Mouse (Mus musculus) cerebellum, adult 2 months (tissue): Measurements from ENCODE around the gene Cyp2d10. TPM values are rescaled to one million over a fixed set of nuclear protein-coding genes. Genes with fewer than 3 reads are reported as not detected.

ENCODE experiments used
- DNase-seq, 2 experiments: peaks; one replicate each; pipeline ENCODE4 v3.0.0; 2021
- H3K27ac ChIP-seq: fragments of 200-500 bp; 2 replicates; pipeline ENCODE4 v1.5.1; 2012; ENCODE audit warnings: low read length, control low read depth, inconsistent platforms; ENCODE audit not compliant: insufficient read depth
- H3K27me3 ChIP-seq: fragments of 200-500 bp; 2 replicates; pipeline ENCODE4 v1.6.1; 2012; ENCODE audit warnings: inconsistent platforms, mild to moderate bottlenecking, low read length, moderate library complexity; ENCODE audit not compliant: control insufficient read depth, insufficient read depth
- H3K4me1 ChIP-seq: fragments of 200-500 bp; 2 replicates; pipeline ENCODE4 v1.6.1; 2011; ENCODE audit warnings: low read length; ENCODE audit not compliant: control insufficient read depth, insufficient read depth
- H3K4me3 ChIP-seq: fragments of 200-500 bp; replicated peaks from 2 replicates; pipeline ENCODE3; 2011; ENCODE audit warnings: mild to moderate bottlenecking, low read depth, low read length, control low read depth; ENCODE audit not compliant: insufficient read depth
- CTCF ChIP-seq: fragments of 200-500 bp; IDR thresholded peaks from 2 replicates; pipeline ENCODE4 v1.5.1; 2011; ENCODE audit warnings: low read depth, mild to moderate bottlenecking, control low read depth, low read length, moderate library complexity, borderline replicate concordance; ENCODE audit not compliant: insufficient read depth
- POLR2A ChIP-seq: fragments of 200-500 bp; IDR thresholded peaks from 2 replicates; pipeline ENCODE4 v1.6.1; 2011; ENCODE audit warnings: low read length, control low read depth, borderline replicate concordance; ENCODE audit not compliant: insufficient read depth
- WGBS: fragments of 180-500 bp; shearing (Covaris S2); methylation state at CpG from one replicate; pipeline ENCODE4 v1.1.7; 2018; 5-methylcytosine and 5-hydroxymethylcytosine counted together
- polyA plus RNA-seq: library from polyadenylated mRNA; depleted of rRNA; stranded (reverse); fragments of >200 nt; gene quantifications from 2 replicates; pipeline ENCODE4 v1.2.3, GENCODE M21; 2012; rRNA removed

Cyp2d10 gene
- polyA plus RNA-seq, 1 experiment: not detected

- Histone ChIP-seq H3K4me1 (no peaks in the 10 kb centered on the region), H3K4me3 (no peak overlapping the region), H3K27me3 (no peaks in the 10 kb centered on the region), H3K27ac (no peak overlapping the region)
- no peak for DNase-seq
- TF ChIP-seq CTCF: no peak
- TF ChIP-seq POLR2A: no peak
- WGBS: 90% methylated on average over 4 of the region's 4 CpGs
Measured at GRCm38 (mm10) chr15:82362234-82362633, 44.8 kb downstream of the Cyp2d10 start.

- Histone ChIP-seq H3K4me3 (no peak overlapping the region), H3K4me1 (no peaks in the 10 kb centered on the region), H3K27ac (no peak overlapping the region), H3K27me3 (no peaks in the 10 kb centered on the region)
- WGBS: 46% methylated on average over 11 of the region's 11 CpGs
- no peak for DNase-seq
- TF ChIP-seq POLR2A: no peak
- peak; percentile 32 for TF ChIP-seq CTCF
Measured at GRCm38 (mm10) chr15:82361459-82362018, 45.5 kb downstream of the Cyp2d10 start.

GRCm38 (mm10) chr15:82358431-82359260, 48.3 kb downstream of the Cyp2d10 start:
- no peak overlapping the region for H3K27ac ChIP-seq
- no peak overlapping the region for H3K4me3 ChIP-seq
- DNase-seq: no peak
- WGBS: 40% methylated on average over 22 of the region's 22 CpGs
- no peaks in the 10 kb centered on the region for H3K27me3 ChIP-seq
- TF ChIP-seq POLR2A (no peak), CTCF (no peak)
- no peaks in the 10 kb centered on the region for H3K4me1 ChIP-seq

- H3K4me1 ChIP-seq: peaks cover 4% of the 10 kb centered on the region; the same call in 1 of the 2 replicates
- 2% methylated on average over 57 of the region's 57 CpGs for WGBS
Measured at GRCm38 (mm10) chr15:82354126-82354945, 52.7 kb downstream of the Cyp2d10 start, which contains the start of gene Ndufa6. Ndufa6 (minus strand) TSS chr15:82354322.

GRCm38 (mm10) chr15:82353745-82354113, 53.3 kb downstream of the Cyp2d10 start:
- TF ChIP-seq CTCF: no peak
- TF ChIP-seq POLR2A: no peak
- Histone ChIP-seq H3K27ac (peak overlapping the region; percentile 90), H3K4me3 (peak overlapping the region; percentile 92), H3K4me1 (peaks cover 4% of the 10 kb centered on the region; the same call in 1 of the 2 replicates), H3K27me3 (no peaks in the 10 kb centered on the region)
- WGBS: under 1% methylated on average over 23 of the region's 23 CpGs
- no peak for DNase-seq

More at GRCm38 (mm10) chr15:82354126-82354945, 52.7 kb downstream of the Cyp2d10 start, which contains the start of gene Ndufa6:
- TF ChIP-seq POLR2A (peak; percentile 98), CTCF (peak; percentile 83)
- peak within 1 kb of the TSS; percentile 90 for H3K27ac ChIP-seq
- H3K27me3 ChIP-seq: no peaks in the 10 kb centered on the region
- DNase-seq: peak; percentile 97 to 99
- H3K4me3 ChIP-seq: peak within 1 kb of the TSS; percentile 92

GRCm38 (mm10) chr15:82353078-82353744, 53.8 kb downstream of the Cyp2d10 start:
- Histone ChIP-seq H3K4me1 (peaks cover 4% of the 10 kb centered on the region; the same call in 1 of the 2 replicates), H3K27me3 (no peaks in the 10 kb centered on the region), H3K27ac (peak overlapping the region; percentile 90), H3K4me3 (peak overlapping the region; percentile 92)
- 17% methylated on average over 14 of the region's 14 CpGs for WGBS
- TF ChIP-seq CTCF (no peak), POLR2A (no peak)
- DNase-seq: no peak

Other genes starting within 250 kb of the Cyp2d10 start
- 65.4 and 69.9 TPM in 2 replicates for gene Shisa8, start 194.4 kb downstream of the Cyp2d10 start, polyA plus RNA-seq
- 0.89 and 0.93 TPM in 2 replicates for gene Tnfrsf13c, start 182.8 kb downstream of the Cyp2d10 start, polyA plus RNA-seq
- gene Cenpm, start 162.4 kb downstream of the Cyp2d10 start, polyA plus RNA-seq: 3.2 and 3.6 TPM in 2 replicates
- gene 1500009C09Rik, start 154.8 kb downstream of the Cyp2d10 start, polyA plus RNA-seq: 195 and 218 TPM in 2 replicates
- 306 and 367 TPM in 2 replicates for gene Sept3, start 132.3 kb downstream of the Cyp2d10 start, polyA plus RNA-seq
- gene Wbp2nl, start 108.2 kb downstream of the Cyp2d10 start, polyA plus RNA-seq: not detected in 2 replicates
- 63.0 and 75.2 TPM in 2 replicates for gene Naga, start 68.3 kb downstream of the Cyp2d10 start, polyA plus RNA-seq
- 0.13 and 0.16 TPM in 2 replicates for gene Pheta2, start 68.3 kb downstream of the Cyp2d10 start, polyA plus RNA-seq
- 309 and 332 TPM in 2 replicates for gene Smdt1, start 68.2 kb downstream of the Cyp2d10 start, polyA plus RNA-seq
- gene Ndufa6, start 52.9 kb downstream of the Cyp2d10 start, polyA plus RNA-seq: 608 and 627 TPM in 2 replicates
- gene Cyp2d22, start 26.9 kb downstream of the Cyp2d10 start, polyA plus RNA-seq: 64.2 and 65.4 TPM in 2 replicates
- gene Cyp2d11, start 13.2 kb downstream of the Cyp2d10 start, polyA plus RNA-seq: not detected in 2 replicates
- not detected in 2 replicates for gene Cyp2d9, start 26.2 kb upstream of the Cyp2d10 start, polyA plus RNA-seq
- not detected in 2 replicates for gene Cyp2d12, start 147.9 kb upstream of the Cyp2d10 start, polyA plus RNA-seq
- not detected in 2 replicates for gene Cyp2d34, start 213.8 kb upstream of the Cyp2d10 start, polyA plus RNA-seq